13 mouse cellular contexts compared by ENCODE assay signal in the genomic region with DNA sequence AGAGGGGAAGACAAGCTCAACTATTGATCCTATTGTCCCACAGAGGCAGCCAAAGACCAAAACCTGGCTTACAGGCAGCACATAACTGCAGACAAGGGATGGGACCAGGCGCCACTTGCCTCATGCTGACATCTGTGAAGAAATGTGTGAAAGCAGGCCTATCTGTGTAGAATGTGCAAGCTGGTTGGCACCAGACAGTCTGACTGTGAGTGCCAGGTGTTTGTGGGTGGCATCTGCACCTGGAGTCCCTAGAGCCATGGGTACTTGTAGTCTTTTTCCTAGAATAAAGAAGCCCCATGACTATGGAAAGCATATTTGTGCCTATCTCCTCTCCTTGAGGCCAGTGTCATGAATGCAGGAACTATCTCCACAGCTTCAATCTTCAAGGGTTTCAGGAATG.
"Had no signal": no experiment of that assay in that cellular context is flagged by ENCODE, and none has a peak within 500 bp of the region (broad histone marks: within the 10 kb centered on the region; RNA-seq: fewer than 3 reads in every experiment).

No protein-coding gene starts in this region.

- DNase-seq: kidney, adult 2 months; kidney, postnatal 36 days; liver; liver, embryonic 13.5 days; liver, postnatal 0 days; lung, postnatal 14 days; thymus, postnatal 14 days had no signal

- H3K4me1 ChIP-seq: liver, embryonic 13.5 days; lung, embryonic 15.5 days; megakaryocyte, embryonic 14.5 days; midbrain, embryonic 12.5 days; stomach, embryonic 15.5 days had no signal

- H3K27me3 ChIP-seq: limb, embryonic 12.5 days; liver, embryonic 13.5 days; lung, embryonic 15.5 days; megakaryocyte, embryonic 14.5 days; midbrain, embryonic 12.5 days; stomach, embryonic 15.5 days had no signal

- H3K27ac ChIP-seq: limb, embryonic 12.5 days; liver, embryonic 13.5 days; lung, embryonic 15.5 days; macrophage; midbrain, embryonic 12.5 days; stomach, embryonic 15.5 days had no signal

- H3K4me3 ChIP-seq: limb, embryonic 12.5 days; liver, embryonic 13.5 days; lung, embryonic 15.5 days; megakaryocyte, embryonic 14.5 days; midbrain, embryonic 12.5 days; stomach, embryonic 15.5 days had no signal

- H3K9me3 ChIP-seq: limb, embryonic 12.5 days; liver, embryonic 13.5 days; lung, embryonic 15.5 days; midbrain, embryonic 12.5 days; stomach, embryonic 15.5 days had no signal

- H3K36me3 ChIP-seq: limb, embryonic 12.5 days; liver, embryonic 13.5 days; lung, embryonic 15.5 days; midbrain, embryonic 12.5 days; stomach, embryonic 15.5 days had no signal
